Mouse (Mus musculus): ENCODE results near the gene Palm. TPM values are rescaled to one million over a fixed set of nuclear protein-coding genes. Genes with fewer than 3 reads are reported as not detected.

The Palm gene
- polyA plus RNA-seq, 1 experiment from 2014 or later: 72.4 TPM

DNA sequence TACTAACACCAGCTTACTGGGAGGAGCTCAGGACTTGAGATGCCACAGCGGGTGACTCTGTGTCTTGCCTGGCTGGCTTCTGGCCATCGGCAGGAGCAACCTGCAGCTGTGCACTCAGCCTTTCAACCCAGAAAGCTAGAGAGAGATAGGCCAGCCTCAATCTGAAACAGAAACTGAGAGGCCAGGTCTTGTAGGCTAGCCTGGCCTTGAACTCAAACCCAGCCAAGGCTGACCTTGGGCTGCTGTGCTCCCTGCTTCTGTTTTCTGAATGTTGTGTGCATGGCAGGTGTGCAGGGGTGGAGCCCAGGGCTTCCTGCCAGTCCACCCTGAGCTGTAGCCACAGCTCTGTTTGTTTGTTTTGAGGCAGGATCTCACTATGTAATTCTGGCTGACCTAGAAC, 20.2 kb upstream of the Palm start:
- Histone ChIP-seq H3K4me1 (replicated peaks) (peaks cover 15% of the 10 kb centered on the region), H3K9ac (no peak overlapping the region), H3K4me2 (no peak overlapping the region), H3K9me3 (replicated peaks) (peaks cover 10% of the 10 kb centered on the region), H3K27me3 (replicated peaks) (0 out of 2 replicates have a peak, but pooled peaks cover 10% of the 10 kb centered on the region), H3K4me3 (no peak overlapping the region), H3K36me3 (no peaks in the 10 kb centered on the region), H3K27ac (ENCODE audit: poor library complexity, severe bottlenecking) (no peak overlapping the region)
- no peak for ATAC-seq (ENCODE audit: insufficient number of reproducible peaks, low FRiP score)
- WGBS: 84% methylated on average over 2 of the region's 2 CpGs

DNA sequence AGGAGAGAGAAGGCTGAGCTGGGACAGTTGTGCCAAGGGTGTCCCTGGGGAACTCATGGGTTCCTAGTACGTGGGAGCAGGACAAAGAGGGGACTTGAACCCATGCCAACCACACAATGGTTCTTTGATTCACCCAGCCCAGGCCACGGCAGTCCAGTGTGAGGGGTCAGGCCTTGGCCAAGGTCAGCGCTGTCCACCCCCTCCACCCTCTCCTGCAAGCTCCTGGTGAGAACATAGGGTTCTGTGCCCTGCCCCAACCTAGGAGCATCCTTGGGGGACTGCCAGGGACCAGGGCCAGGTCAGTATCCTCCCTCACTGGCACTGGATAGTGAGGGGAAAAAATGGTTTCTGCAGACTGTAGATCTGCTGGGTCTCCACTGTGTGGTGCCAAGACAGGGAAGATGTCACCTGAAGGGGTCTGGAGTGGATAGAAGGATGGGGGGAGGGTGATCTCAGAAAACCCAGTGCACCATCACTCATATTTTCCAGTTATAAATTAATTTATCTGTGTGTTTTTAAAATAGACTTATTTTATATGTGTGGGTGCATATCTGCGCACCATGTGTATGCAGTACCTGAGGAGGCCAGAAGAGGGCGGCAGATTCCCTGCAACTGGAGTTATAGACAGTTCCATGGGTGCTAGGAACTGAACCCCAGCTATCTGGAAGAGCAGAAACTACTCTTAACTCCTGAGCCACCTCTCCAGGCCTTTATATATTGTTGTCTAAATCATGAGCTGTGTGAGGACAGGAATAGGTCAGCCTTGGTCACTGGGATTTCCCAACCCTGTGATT, 18.7 kb upstream of the Palm start:
- no peak for ATAC-seq (ENCODE audit: insufficient number of reproducible peaks, low FRiP score)
- 63% methylated on average over 5 of the region's 5 CpGs for WGBS

DNA sequence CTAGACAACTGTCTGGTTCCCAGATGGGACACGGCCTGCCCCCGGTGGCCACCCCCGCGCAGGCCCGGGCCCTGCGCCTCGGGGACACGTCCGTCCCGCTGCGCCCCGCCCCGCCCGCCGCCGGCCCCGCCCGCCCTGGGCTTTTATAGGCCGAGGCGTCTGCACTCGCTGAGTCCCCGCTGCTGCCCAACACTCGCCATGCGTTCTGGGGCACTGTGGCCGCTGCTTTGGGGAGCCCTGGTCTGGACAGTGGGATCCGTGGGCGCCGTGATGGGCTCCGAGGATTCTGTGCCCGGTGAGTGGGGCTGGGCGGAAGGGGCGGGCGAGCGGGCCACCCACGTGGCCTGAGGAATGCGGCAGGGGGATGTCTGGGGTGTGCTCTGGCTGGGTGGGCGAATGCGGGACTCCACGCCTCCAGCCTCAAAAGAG, 16.3 kb upstream of the Palm start, which contains the start of gene Fstl3:
Fstl3 (plus strand) TSS at position 170 of the 429 bp plus-strand sequence.
- peaks cover 35% of the 10 kb centered on the region for H3K4me1 ChIP-seq (replicated peaks)
- peak within 1 kb of the TSS; percentile 53 for H3K4me3 ChIP-seq
- H3K9ac ChIP-seq: peak within 1 kb of the TSS; percentile 75
- peaks cover 30% of the 10 kb centered on the region for H3K27me3 ChIP-seq (replicated peaks)
- 1% methylated on average over 38 of the region's 39 CpGs for WGBS
- ATAC-seq (ENCODE audit: insufficient number of reproducible peaks, low FRiP score): no peak
- peak within 1 kb of the TSS; percentile 50 for H3K27ac ChIP-seq (ENCODE audit: poor library complexity, severe bottlenecking)
- H3K9me3 ChIP-seq (replicated peaks): peaks cover 10% of the 10 kb centered on the region
- H3K36me3 ChIP-seq: no peaks in the 10 kb centered on the region
- peak within 1 kb of the TSS; percentile 80 for H3K4me2 ChIP-seq

More for the DNA sequence above, 18.7 kb upstream of the Palm start:
- Histone ChIP-seq H3K4me1 (replicated peaks) (peaks cover 24% of the 10 kb centered on the region), H3K27ac (ENCODE audit: poor library complexity, severe bottlenecking) (no peak overlapping the region), H3K4me2 (no peak overlapping the region), H3K27me3 (replicated peaks) (peaks cover 23% of the 10 kb centered on the region), H3K9me3 (replicated peaks) (peaks cover 10% of the 10 kb centered on the region), H3K9ac (no peak overlapping the region), H3K36me3 (no peaks in the 10 kb centered on the region), H3K4me3 (no peak overlapping the region)

DNA sequence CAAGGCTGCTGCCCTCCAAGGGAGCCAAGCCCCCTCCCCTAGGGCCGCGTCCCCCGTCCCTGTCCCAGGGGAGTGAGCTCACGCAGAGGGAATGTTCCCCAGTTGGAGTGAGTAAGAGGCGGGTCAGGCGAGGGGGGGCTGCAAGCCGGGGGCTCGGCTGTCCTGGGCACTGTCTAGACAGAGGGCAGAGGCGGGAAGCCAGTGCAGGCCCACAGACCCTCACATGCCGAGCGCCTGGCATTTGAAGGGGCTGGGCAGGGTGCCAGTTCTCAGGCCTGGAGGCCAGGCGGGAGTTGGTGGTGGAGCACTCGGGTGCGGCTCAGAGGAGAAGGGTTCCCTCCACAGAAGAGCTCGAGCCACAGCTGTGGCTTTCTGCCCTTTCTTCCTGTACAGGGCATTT, 15.4 kb upstream of the Palm start:
- peak overlapping the region; percentile 75; the same call in 1 of the 2 replicates for H3K9ac ChIP-seq
- H3K4me2 ChIP-seq: peak overlapping the region; percentile 80
- no peak for ATAC-seq (ENCODE audit: insufficient number of reproducible peaks, low FRiP score)
- H3K36me3 ChIP-seq: no peaks in the 10 kb centered on the region
- peaks cover 38% of the 10 kb centered on the region for H3K27me3 ChIP-seq (replicated peaks)
- H3K4me3 ChIP-seq: peak overlapping the region; percentile 53
- peak overlapping the region; percentile 50 for H3K27ac ChIP-seq (ENCODE audit: poor library complexity, severe bottlenecking)
- peaks cover 5% of the 10 kb centered on the region for H3K9me3 ChIP-seq (replicated peaks)
- H3K4me1 ChIP-seq (replicated peaks): peaks cover 35% of the 10 kb centered on the region
- 6% methylated on average over 15 of the region's 15 CpGs for WGBS

DNA sequence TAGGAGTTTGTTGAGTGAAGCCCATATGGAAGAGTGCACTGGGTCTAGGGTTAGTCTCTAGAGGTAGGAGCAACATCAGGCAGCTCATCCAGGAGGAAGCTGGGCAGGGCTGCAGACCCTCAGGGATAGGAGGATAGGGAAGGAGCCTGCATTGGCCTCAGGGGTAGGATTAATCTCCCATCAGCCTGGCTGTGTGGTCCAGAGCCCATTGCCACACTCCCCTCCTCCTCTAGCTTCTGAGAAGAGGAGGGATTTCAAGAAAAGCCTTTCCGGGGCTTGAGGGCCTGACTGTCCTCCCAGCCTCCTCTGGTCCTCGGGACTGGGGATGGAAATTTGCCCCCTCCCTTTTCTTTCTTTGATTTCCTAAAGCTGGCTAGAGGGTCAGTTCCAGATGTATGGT, 14.2 kb upstream of the Palm start:
- Histone ChIP-seq H3K4me1 (replicated peaks) (peaks cover 35% of the 10 kb centered on the region), H3K9me3 (replicated peaks) (peaks cover 5% of the 10 kb centered on the region), H3K27me3 (replicated peaks) (peaks cover 47% of the 10 kb centered on the region), H3K27ac (ENCODE audit: poor library complexity, severe bottlenecking) (no peak overlapping the region), H3K9ac (no peak overlapping the region), H3K4me3 (no peak overlapping the region), H3K4me2 (no peak overlapping the region), H3K36me3 (no peaks in the 10 kb centered on the region)
- WGBS: 23% methylated on average over 2 of the region's 2 CpGs
- no peak for ATAC-seq (ENCODE audit: insufficient number of reproducible peaks, low FRiP score)

DNA sequence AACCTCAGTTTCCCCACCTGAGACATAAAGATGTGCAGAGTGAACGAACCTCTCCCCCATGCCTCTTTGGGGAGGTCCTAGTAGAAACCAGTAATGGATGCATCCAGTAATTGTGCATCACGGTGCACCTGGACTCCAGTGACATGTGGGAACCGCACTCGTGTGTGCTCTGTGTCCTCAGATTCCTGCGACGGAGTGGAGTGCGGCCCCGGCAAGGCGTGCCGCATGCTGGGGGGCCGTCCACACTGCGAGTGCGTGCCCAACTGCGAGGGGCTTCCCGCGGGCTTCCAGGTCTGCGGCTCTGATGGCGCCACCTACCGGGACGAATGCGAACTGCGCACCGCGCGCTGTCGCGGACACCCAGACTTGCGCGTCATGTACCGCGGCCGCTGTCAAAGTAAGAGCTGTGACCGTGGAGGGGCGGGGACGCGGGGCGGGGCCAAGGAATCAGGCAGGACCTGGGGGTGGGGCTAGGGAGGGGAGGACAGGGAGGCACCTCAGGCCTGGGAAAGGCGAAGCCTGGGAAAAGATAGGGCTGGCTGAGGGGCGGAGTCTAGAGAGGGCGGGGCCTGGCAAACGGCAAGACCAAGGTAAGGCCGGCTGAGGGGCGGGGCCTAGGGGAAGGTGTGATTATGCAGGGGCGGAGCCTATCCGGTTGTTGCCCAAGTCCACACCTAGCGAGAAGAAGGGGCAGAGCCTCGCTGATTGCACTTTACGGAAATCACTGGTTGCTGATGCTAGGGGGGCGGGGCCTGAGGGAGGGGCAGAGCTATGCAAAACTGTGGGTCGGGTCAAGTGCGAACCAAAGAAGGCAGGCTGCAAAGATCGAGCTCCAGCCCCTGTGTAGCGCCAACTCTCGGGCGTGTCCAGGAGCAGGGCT, 13.3 kb upstream of the Palm start:
- no peaks in the 10 kb centered on the region for H3K36me3 ChIP-seq
- peaks cover 35% of the 10 kb centered on the region for H3K4me1 ChIP-seq (replicated peaks)
- H3K4me2 ChIP-seq: peak overlapping the region; percentile 83
- H3K27me3 ChIP-seq (replicated peaks): peaks cover 55% of the 10 kb centered on the region
- peaks cover 3% of the 10 kb centered on the region for H3K9me3 ChIP-seq (replicated peaks)
- ATAC-seq (ENCODE audit: insufficient number of reproducible peaks, low FRiP score): peak; percentile 90
- H3K9ac ChIP-seq: peak overlapping the region; percentile 39; the same call in 1 of the 2 replicates
- peak overlapping the region; percentile 49 for H3K4me3 ChIP-seq
- H3K27ac ChIP-seq (ENCODE audit: poor library complexity, severe bottlenecking): no peak overlapping the region
- 1% methylated on average over 55 of the region's 55 CpGs for WGBS

DNA sequence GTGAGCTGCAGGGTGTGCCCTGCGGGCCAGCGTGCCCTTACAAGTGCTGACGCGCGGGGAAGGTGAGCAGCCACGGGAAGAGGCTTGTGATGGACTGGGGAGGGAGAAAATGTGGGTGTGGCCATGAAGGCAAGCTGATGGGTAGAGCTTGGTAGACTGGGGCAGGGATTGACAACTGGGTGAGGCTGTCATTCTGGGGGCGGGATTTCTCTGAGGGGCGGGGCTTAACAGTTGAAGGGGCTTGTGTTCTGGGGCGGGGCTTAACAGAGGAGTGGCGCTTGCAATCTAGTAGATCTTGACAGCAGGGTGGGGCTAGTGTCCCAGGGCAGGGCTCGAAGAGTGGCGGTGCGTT, 12.7 kb upstream of the Palm start:
- H3K27ac ChIP-seq (ENCODE audit: poor library complexity, severe bottlenecking): no peak overlapping the region
- H3K9ac ChIP-seq: no peak overlapping the region
- H3K4me3 ChIP-seq: peak overlapping the region; percentile 49
- H3K4me1 ChIP-seq (replicated peaks): peaks cover 35% of the 10 kb centered on the region
- peaks cover 59% of the 10 kb centered on the region for H3K27me3 ChIP-seq (replicated peaks)
- H3K36me3 ChIP-seq: no peaks in the 10 kb centered on the region
- no peaks in the 10 kb centered on the region for H3K9me3 ChIP-seq (replicated peaks)
- 3% methylated on average over 13 of the region's 13 CpGs for WGBS
- H3K4me2 ChIP-seq: peak overlapping the region; percentile 83
- peak; percentile 42; the same call in 1 of the 2 replicates for ATAC-seq (ENCODE audit: insufficient number of reproducible peaks, low FRiP score)

DNA sequence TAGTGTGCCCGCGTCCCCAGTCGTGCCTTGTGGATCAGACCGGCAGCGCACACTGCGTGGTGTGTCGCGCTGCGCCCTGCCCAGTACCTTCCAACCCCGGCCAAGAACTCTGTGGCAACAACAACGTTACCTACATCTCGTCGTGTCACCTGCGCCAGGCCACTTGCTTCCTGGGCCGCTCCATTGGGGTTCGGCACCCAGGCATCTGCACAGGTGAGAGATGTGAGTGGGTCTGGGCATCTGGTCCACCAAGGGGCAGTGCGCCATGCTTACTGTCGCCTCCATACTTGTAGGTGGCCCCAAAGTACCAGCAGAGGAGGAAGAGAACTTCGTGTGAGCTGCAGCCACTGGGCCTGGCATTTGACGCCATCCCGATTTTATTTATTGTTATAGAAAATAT, 12.2 kb upstream of the Palm start:
- H3K27me3 ChIP-seq (replicated peaks): peaks cover 60% of the 10 kb centered on the region
- 29% methylated on average over 21 of the region's 21 CpGs for WGBS
- H3K9ac ChIP-seq: no peak overlapping the region

DNA sequence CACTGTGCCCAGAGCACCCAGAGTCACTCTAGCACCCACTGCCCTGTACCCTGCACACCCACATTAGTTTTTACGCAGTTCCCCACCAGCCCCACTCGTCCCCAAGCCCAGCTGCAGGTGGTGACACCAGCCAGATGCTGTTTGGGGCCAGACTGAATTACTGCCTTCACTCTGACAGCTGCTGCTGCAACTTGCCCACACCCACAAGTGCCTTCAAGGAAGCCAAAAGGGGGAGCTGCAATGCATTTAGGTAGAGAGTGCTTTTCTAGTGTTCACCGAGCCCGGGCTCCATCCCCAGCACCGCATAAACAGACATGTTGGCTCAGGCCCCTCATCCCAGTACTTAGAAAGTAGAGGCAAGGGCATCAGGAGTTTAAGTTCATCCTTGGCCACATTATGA, 11.4 kb upstream of the Palm start:
- Histone ChIP-seq H3K27ac (ENCODE audit: poor library complexity, severe bottlenecking) (no peak overlapping the region), H3K4me2 (no peak overlapping the region), H3K27me3 (replicated peaks) (peaks cover 58% of the 10 kb centered on the region), H3K36me3 (no peaks in the 10 kb centered on the region), H3K4me3 (no peak overlapping the region), H3K9me3 (replicated peaks) (no peaks in the 10 kb centered on the region), H3K4me1 (replicated peaks) (peaks cover 33% of the 10 kb centered on the region), H3K9ac (no peak overlapping the region)
- 62% methylated on average over 5 of the region's 5 CpGs for WGBS
- no peak for ATAC-seq (ENCODE audit: insufficient number of reproducible peaks, low FRiP score)

More for the DNA sequence above, 12.2 kb upstream of the Palm start:
- H3K4me2 ChIP-seq: peak overlapping the region; percentile 83
- H3K9me3 ChIP-seq (replicated peaks): no peaks in the 10 kb centered on the region
- H3K4me1 ChIP-seq (replicated peaks): peaks cover 35% of the 10 kb centered on the region
- no peaks in the 10 kb centered on the region for H3K36me3 ChIP-seq
- ATAC-seq (ENCODE audit: insufficient number of reproducible peaks, low FRiP score): no peak
- H3K4me3 ChIP-seq: peak overlapping the region; percentile 49; the same call in 1 of the 2 replicates
- no peak overlapping the region for H3K27ac ChIP-seq (ENCODE audit: poor library complexity, severe bottlenecking)

DNA sequence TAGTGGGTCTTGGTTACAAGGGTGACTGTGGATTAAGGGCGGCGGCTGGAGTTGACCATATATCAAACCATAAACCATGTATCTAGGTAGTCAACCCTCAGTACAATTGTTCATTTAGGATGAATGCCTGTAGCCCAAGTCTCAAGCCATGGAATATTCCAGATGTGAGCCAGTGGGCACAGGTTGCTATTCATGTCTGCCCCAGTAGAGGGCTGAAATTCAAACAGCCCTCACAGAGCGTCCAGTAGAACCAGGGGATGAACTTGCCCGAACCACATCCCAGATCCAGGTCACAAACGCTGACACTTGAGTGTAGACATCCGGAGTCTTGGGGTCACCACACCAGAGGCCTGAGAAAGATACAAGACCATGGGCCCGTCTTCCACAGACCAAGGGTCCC, 10.3 kb upstream of the Palm start:
- no peaks in the 10 kb centered on the region for H3K9me3 ChIP-seq (replicated peaks)
- ATAC-seq (ENCODE audit: insufficient number of reproducible peaks, low FRiP score): no peak
- no peak overlapping the region for H3K27ac ChIP-seq (ENCODE audit: poor library complexity, severe bottlenecking)
- peaks cover 22% of the 10 kb centered on the region for H3K4me1 ChIP-seq (replicated peaks)
- no peak overlapping the region for H3K4me2 ChIP-seq
- WGBS: 62% methylated on average over 7 of the region's 7 CpGs
- H3K27me3 ChIP-seq (replicated peaks): peaks cover 59% of the 10 kb centered on the region
- no peak overlapping the region for H3K4me3 ChIP-seq
- H3K36me3 ChIP-seq: no peaks in the 10 kb centered on the region
- H3K9ac ChIP-seq: no peak overlapping the region

Measured in heart, embryonic 12.5 days (tissue).